ENCODE assay signal across 15 mouse cellular contexts in genomic region chr12:87100331-87100730, GRCm38 (mm10). TPM values are rescaled to one million over a fixed set of nuclear protein-coding genes. Genes with fewer than 3 reads are reported as not detected.
"Had no signal": no experiment of that assay in that cellular context is flagged by ENCODE, and none has a peak within 500 bp of the region (broad histone marks: within the 10 kb centered on the region; RNA-seq: fewer than 3 reads in every experiment).

No protein-coding gene starts in this region.

- ATAC-seq: inflammation-experienced regulatory T-cells, adult 6 months; intestine, embryonic 16.5 days; liver, postnatal 0 days; midbrain, embryonic 15.5 days had no signal

- DNase-seq: kidney, adult 18-20 months; kidney, postnatal 10 days; layer of hippocampus, adult 9-11 months; liver; liver, postnatal 0 days; right cerebral cortex, adult 18-20 months; right cerebral cortex, postnatal 14 days; right cerebral cortex, postnatal 4 days; thymus, adult 2 months; thymus, postnatal 14 days; thymus, postnatal 4 days had no signal

RNA-seq across cellular contexts. Expression of gene Ngb, which starts 2.0 kb away (rescaled TPM):
- total RNA-seq: megakaryocyte, adult 5-6 weeks had no signal
